Mouse (Mus musculus) urinary bladder, postnatal 10 days (tissue): Measurements from ENCODE around the gene Klhl26.

Source experiments
- DNase-seq: peaks from one replicate; pipeline ENCODE4 v3.0.0; 2022; ENCODE audit warnings: low spot score

The Klhl26 gene

DNA sequence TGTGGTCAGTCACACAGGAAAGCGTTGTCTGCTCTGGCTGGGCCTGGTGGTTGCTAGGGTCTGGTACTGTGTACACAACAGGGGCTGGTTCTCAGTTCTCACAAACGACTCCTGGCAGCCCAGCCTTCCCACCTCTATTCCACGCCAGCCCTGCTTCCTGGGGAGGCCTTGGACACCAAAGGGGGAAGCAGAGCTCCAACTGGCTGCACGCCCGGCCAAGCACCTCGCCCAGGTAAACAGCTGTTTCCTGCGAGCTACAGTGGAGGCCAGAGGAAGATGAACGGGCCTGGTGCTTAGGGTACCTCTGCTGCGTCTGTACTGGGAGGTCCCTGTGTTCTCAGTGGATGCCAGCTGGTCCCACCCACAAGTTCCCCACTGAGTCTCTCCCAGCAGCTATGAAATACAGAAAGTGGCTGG, 67.3 kb downstream of the Klhl26 start:
- no peak for DNase-seq

DNA sequence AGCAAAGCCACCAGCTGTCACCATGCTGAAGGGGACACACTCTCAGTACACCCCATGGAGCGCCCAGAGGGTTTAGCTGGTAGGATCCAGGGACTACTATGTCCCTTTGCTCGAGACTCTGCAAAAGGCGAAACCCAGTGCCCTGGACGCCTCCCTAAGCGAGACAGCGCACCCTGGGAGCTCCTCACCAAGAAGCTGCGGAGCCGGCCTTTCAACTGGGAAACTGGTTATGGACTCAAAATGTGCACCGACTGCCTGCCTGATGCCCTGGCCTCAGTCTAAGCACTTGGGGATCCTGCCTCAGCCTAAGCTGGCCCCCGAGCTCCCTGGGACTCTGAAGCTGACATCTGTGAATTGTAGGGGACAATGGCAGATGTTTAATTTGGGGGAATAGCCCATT, 67.7 kb downstream of the Klhl26 start:
- no peak for DNase-seq

DNA sequence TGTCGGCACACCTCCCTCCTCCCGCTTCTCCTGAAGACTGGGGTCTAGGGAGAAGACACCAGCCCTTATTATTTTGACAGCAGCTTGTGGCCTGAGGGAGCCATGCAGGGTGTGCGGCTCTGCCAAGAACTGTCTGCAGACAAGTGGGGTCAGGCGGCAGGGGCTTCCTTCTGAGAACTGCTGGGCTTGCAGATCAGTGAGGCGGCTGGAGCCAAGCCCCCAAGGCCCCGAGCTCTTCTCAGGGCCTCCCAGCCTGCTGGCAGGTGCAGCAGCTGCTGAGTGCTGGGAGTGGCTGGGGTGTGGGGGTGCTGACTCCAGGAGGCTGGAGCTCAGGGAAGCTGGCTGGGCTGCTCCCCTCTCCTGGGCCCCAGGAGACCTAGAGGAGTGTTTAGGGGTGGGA, 68.5 kb downstream of the Klhl26 start:
- DNase-seq = no peak

DNA sequence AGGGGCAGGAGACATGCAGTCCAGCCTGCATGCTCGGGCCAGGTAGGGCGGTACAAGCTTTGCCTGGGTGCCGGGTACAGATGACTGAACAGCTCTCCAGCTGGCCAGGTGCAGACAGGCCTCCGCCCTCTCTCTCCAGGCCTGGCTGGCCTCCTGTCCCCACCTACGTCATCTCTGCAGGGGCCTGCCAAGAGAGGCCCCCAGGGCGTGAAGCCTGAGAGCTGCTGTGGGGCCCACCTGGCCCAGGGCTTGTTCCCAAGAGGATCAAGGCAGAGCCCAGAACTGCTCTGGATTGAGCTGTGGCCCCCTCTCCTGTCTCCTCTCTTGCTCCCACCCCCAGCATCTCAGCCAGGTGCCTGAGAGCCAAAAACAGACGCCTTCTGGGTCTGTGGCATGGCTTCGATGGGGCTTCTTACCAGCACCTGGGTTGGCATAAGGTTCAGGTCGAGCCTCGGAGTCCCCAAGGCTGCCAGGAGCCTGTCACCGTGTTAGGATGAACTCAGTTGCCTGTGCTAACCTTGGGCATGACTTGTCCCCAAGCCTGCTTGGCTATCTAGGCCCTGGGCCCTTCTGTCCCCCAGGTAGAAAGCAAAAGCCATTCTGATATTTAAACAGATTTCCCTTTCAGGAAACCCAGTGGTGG, 70.2 kb downstream of the Klhl26 start:
- DNase-seq = no peak

DNA sequence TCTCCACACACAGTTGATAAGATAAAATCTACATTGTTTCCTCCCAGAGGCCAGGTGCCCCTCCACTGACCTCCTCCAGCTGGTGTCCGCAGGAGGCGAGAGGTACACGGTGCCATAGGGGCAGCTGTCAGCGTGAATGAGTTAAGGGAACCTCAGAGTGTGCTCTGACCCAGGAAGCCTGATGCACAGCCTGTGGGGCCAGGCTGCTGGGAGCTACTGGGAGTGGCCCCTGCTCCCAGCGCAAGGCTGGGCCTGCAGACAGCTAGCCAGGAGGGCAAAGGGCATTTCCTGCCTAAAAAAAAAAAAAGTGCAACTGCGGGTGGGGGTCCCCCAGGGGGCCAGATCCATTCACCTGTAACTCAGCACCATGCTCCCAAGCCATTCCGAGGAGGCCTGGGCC, 71.6 kb downstream of the Klhl26 start:
- DNase-seq = no peak

DNA sequence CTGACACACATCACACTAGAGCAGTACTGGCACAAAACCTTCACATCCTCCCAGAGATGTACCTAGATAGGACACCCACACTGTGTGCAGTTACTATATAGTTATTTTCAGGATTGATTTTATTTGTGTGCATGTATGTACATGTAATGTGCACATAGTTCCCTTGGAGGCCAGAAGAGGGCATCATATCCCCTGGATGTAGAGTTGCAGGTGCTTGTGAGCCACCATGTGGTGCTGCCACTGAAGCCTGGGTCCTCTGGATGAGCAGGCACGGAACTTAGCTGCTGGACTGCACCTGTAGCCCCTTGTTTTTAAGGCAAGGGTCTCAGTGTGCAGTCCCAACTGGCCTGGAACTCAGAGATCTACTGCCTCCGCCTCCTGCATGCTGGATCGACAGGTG, 72.6 kb downstream of the Klhl26 start:
- no peak for DNase-seq
